Mouse (Mus musculus) intestine, postnatal 0 days (tissue): Measurements from ENCODE around the gene Xpo5. TPM values are rescaled to one million over a fixed set of nuclear protein-coding genes. Genes with fewer than 3 reads are reported as not detected.

Experiments
- ATAC-seq: fragments of 200-750 bp; cut with Nextera tagmentation; 2 replicates; pipeline ENCODE4 v1.8.0; 2017; ENCODE audit warnings: mild to moderate bottlenecking, moderate TSS enrichment, moderate library complexity
- H3K27ac ChIP-seq: fragments of 300-500 bp; sonication (generic); 2 replicates; pipeline ENCODE4 v1.5.1; 2014; ENCODE audit warnings: mild to moderate bottlenecking, low read depth, low read length, moderate library complexity
- H3K27me3 ChIP-seq: fragments of 300-500 bp; sonication (generic); replicated peaks from 2 replicates; pipeline ENCODE4 v1.6.1; 2014; ENCODE audit warnings: low read length, mixed read lengths; ENCODE audit not compliant: control insufficient read depth, insufficient read depth
- H3K36me3 ChIP-seq: fragments of 300-500 bp; sonication (generic); 2 replicates; pipeline ENCODE4 v1.6.1; 2014; ENCODE audit warnings: mild to moderate bottlenecking, moderate library complexity; ENCODE audit not compliant: control insufficient read depth, insufficient read depth
- H3K4me1 ChIP-seq: fragments of 300-500 bp; sonication (generic); replicated peaks from 2 replicates; pipeline ENCODE4 v1.6.1; 2014; ENCODE audit warnings: antibody characterized with exemption, low read length, mixed read lengths; ENCODE audit not compliant: control insufficient read depth, insufficient read depth
- H3K4me2 ChIP-seq: fragments of 300-500 bp; sonication (generic); replicated peaks from 2 replicates; pipeline ENCODE4 v1.6.1; 2014; ENCODE audit warnings: low read depth, mild to moderate bottlenecking, moderate library complexity
- H3K4me3 ChIP-seq: fragments of 300-500 bp; sonication (generic); 2 replicates; pipeline ENCODE4 v1.5.1; 2014; ENCODE audit warnings: low read depth, low read length
- H3K9ac ChIP-seq: fragments of 300-500 bp; sonication (generic); 2 replicates; pipeline ENCODE4 v1.6.1; 2014; ENCODE audit warnings: mild to moderate bottlenecking, low read depth, low read length
- H3K9me3 ChIP-seq: fragments of 300-500 bp; sonication (generic); 2 replicates; pipeline ENCODE4 v1.6.1; 2016; ENCODE audit warnings: mixed run types; ENCODE audit not compliant: control insufficient read depth
- CTCF ChIP-seq: sonication (generic); IDR thresholded peaks from 2 replicates; pipeline ENCODE4 v1.5.1; 2016; ENCODE audit warnings: low read depth, mild to moderate bottlenecking, control low read depth, antibody characterized with exemption, moderate library complexity
- WGBS: fragments of 180-500 bp; shearing (Covaris S2); extraction: QIAGEN DNeasy Blood & Tissue Kit; methylation state at CpG from one replicate; pipeline ENCODE4 v1.1.7; 2014; 5-methylcytosine and 5-hydroxymethylcytosine counted together
- polyA plus RNA-seq: library from polyadenylated mRNA; unstranded; fragments of >200 nt; fragmentation: Nextera tagmentation; extraction: Ambion mirVana; gene quantifications from 2 replicates; pipeline ENCODE4 v1.2.1, GENCODE M21; 2015

The Xpo5 gene
- polyA plus RNA-seq, 1 experiment from 2014 or later, result 8.2 TPM

- Histone ChIP-seq H3K9me3 (no peaks in the 10 kb centered on the region), H3K36me3 (peaks cover 56% of the 10 kb centered on the region), H3K27me3 (no peaks in the 10 kb centered on the region), H3K4me1 (peaks cover 9% of the 10 kb centered on the region), H3K27ac (peak overlapping the region; percentile 81), H3K9ac (peak overlapping the region; percentile 27), H3K4me3 (no peak overlapping the region), H3K4me2 (peak overlapping the region; percentile 60)
- ATAC-seq, result peak; percentile 79
- WGBS, result 36% methylated on average over 10 of the region's 10 CpGs
- no peak for TF ChIP-seq CTCF
Observed at GRCm38 (mm10) chr17:46268026-46268720, 65.6 kb downstream of the Xpo5 start.

- H3K36me3 ChIP-seq, result peaks cover 50% of the 10 kb centered on the region
- WGBS, result 43% methylated on average over 19 of the region's 19 CpGs
- no peak for TF ChIP-seq CTCF
- peak overlapping the region; percentile 37 for H3K9ac ChIP-seq
- peak overlapping the region; percentile 35 for H3K4me3 ChIP-seq
- H3K4me2 ChIP-seq, result peak overlapping the region; percentile 60
- no peaks in the 10 kb centered on the region for H3K27me3 ChIP-seq
- ATAC-seq, result peak; percentile 23; the same call in 1 of the 2 replicates
- peaks cover 9% of the 10 kb centered on the region for H3K4me1 ChIP-seq
- no peaks in the 10 kb centered on the region for H3K9me3 ChIP-seq
- H3K27ac ChIP-seq, result peak overlapping the region; percentile 91
Observed at GRCm38 (mm10) chr17:46269771-46270534, 67.4 kb downstream of the Xpo5 start.

- TF ChIP-seq CTCF, result no peak
- 89% methylated on average over 2 of the region's 2 CpGs for WGBS
Observed at GRCm38 (mm10) chr17:46272058-46272457, 69.5 kb downstream of the Xpo5 start.

GRCm38 (mm10) chr17:46272675-46273074 lies 70.1 kb downstream of the Xpo5 start:
- Histone ChIP-seq H3K4me1 (no peaks in the 10 kb centered on the region), H3K27me3 (no peaks in the 10 kb centered on the region), H3K4me3 (no peak overlapping the region), H3K4me2 (no peak overlapping the region), H3K9ac (no peak overlapping the region), H3K36me3 (peaks cover 46% of the 10 kb centered on the region), H3K9me3 (no peaks in the 10 kb centered on the region), H3K27ac (no peak overlapping the region)
- TF ChIP-seq CTCF, result no peak
- 88% methylated on average over 5 of the region's 5 CpGs for WGBS
- no peak for ATAC-seq

More at GRCm38 (mm10) chr17:46272058-46272457, 69.5 kb downstream of the Xpo5 start:
- Histone ChIP-seq H3K4me2 (no peak overlapping the region), H3K36me3 (peaks cover 40% of the 10 kb centered on the region), H3K9ac (no peak overlapping the region), H3K4me3 (no peak overlapping the region), H3K4me1 (no peaks in the 10 kb centered on the region), H3K27me3 (no peaks in the 10 kb centered on the region), H3K27ac (no peak overlapping the region), H3K9me3 (no peaks in the 10 kb centered on the region)
- no peak for ATAC-seq

- H3K36me3 ChIP-seq, result peaks cover 46% of the 10 kb centered on the region
- no peak for ATAC-seq
- H3K27ac ChIP-seq, result no peak overlapping the region
Observed at GRCm38 (mm10) chr17:46273803-46274236, 71.2 kb downstream of the Xpo5 start.

GRCm38 (mm10) chr17:46274465-46274864 lies 71.9 kb downstream of the Xpo5 start:
- H3K9me3 ChIP-seq, result no peaks in the 10 kb centered on the region
- H3K4me1 ChIP-seq, result no peaks in the 10 kb centered on the region
- no peak overlapping the region for H3K9ac ChIP-seq
- no peak overlapping the region for H3K4me3 ChIP-seq
- WGBS, result 83% methylated on average over 6 of the region's 6 CpGs
- no peaks in the 10 kb centered on the region for H3K27me3 ChIP-seq
- ATAC-seq, result no peak
- H3K27ac ChIP-seq, result no peak overlapping the region
- H3K36me3 ChIP-seq, result peaks cover 51% of the 10 kb centered on the region
- H3K4me2 ChIP-seq, result no peak overlapping the region
- TF ChIP-seq CTCF, result no peak

More at GRCm38 (mm10) chr17:46273803-46274236, 71.2 kb downstream of the Xpo5 start:
- no peak for TF ChIP-seq CTCF
- H3K4me3 ChIP-seq, result no peak overlapping the region
- no peaks in the 10 kb centered on the region for H3K27me3 ChIP-seq
- 56% methylated on average over 1 of the region's 1 CpGs for WGBS
- H3K9me3 ChIP-seq, result no peaks in the 10 kb centered on the region
- no peaks in the 10 kb centered on the region for H3K4me1 ChIP-seq
- H3K9ac ChIP-seq, result no peak overlapping the region
- H3K4me2 ChIP-seq, result no peak overlapping the region
